Mouse (Mus musculus): ENCODE measurements around the gene Pafah1b2. TPM values are rescaled to one million over a fixed set of nuclear protein-coding genes. Genes with fewer than 3 reads are reported as not detected.

Pafah1b2 gene
- polyA plus RNA-seq, 1 experiment from 2014 or later = 314 TPM

DNA sequence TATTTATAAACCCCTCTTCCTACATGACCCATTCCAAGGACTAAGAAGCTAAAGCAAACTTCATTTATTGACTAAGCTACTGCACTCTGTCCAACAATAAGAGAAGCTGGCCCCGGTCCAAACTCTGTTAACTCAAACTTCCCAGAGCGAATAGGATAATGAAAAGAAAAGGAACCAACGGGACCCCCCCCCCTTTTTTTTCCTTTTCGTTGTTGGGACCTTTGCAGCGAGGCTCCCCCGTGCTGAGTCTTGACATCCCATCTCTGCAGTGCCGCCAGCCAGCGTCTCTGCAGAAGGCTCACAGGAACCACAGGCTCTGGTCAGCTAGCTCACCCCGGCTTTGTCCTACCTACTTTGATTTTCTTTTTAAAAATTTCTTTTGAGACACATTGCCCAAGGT is 3.3 kb upstream of the Pafah1b2 start:
- ATAC-seq = no peak
- H3K4me2 ChIP-seq (ENCODE audit: low read length) = peak overlapping the region; percentile 80
- no peak overlapping the region; the same call in 1 of the 2 replicates for H3K9ac ChIP-seq (ENCODE audit: low read length)
- no peaks in the 10 kb centered on the region for H3K9me3 ChIP-seq (replicated peaks; ENCODE audit: control insufficient read depth, low read length)
- H3K27ac ChIP-seq (ENCODE audit: low read depth, low read length) = no peak overlapping the region
- no peaks in the 10 kb centered on the region; the same call in 1 of the 2 replicates for H3K36me3 ChIP-seq (ENCODE audit: control insufficient read depth, insufficient read depth, low read length)
- DNase-seq (ENCODE audit: low spot score) = peak; percentile 72
- peaks cover 33% of the 10 kb centered on the region for H3K4me1 ChIP-seq (ENCODE audit: control insufficient read depth, insufficient read depth, low read length)
- no peaks in the 10 kb centered on the region for H3K27me3 ChIP-seq (replicated peaks; ENCODE audit: control insufficient read depth, insufficient read depth, low read length)
- WGBS = 3% methylated on average over 9 of the region's 9 CpGs
- H3K4me3 ChIP-seq (ENCODE audit: low read depth, low read length) = no peak overlapping the region

GRCm38 (mm10) chr9:46015081-46015551 is 2.6 kb upstream of the Pafah1b2 start:
- H3K4me3 ChIP-seq (ENCODE audit: low read depth, low read length) = no peak overlapping the region
- 20% methylated on average over 8 of the region's 8 CpGs for WGBS
- no peaks in the 10 kb centered on the region; the same call in 1 of the 2 replicates for H3K36me3 ChIP-seq (ENCODE audit: control insufficient read depth, insufficient read depth, low read length)
- 0 out of 2 replicates have a peak overlapping the region, but pooled peaks have one; percentile 23 for H3K27ac ChIP-seq (ENCODE audit: low read depth, low read length)
- H3K9ac ChIP-seq (ENCODE audit: low read length) = peak overlapping the region; percentile 29; the same call in 1 of the 2 replicates
- peaks cover 33% of the 10 kb centered on the region for H3K4me1 ChIP-seq (ENCODE audit: control insufficient read depth, insufficient read depth, low read length)
- no peaks in the 10 kb centered on the region for H3K27me3 ChIP-seq (replicated peaks; ENCODE audit: control insufficient read depth, insufficient read depth, low read length)
- H3K4me2 ChIP-seq (ENCODE audit: low read length) = peak overlapping the region; percentile 80
- DNase-seq (ENCODE audit: low spot score) (peak; percentile 54), ATAC-seq (no peak)
- H3K9me3 ChIP-seq (replicated peaks; ENCODE audit: control insufficient read depth, low read length) = no peaks in the 10 kb centered on the region

DNA sequence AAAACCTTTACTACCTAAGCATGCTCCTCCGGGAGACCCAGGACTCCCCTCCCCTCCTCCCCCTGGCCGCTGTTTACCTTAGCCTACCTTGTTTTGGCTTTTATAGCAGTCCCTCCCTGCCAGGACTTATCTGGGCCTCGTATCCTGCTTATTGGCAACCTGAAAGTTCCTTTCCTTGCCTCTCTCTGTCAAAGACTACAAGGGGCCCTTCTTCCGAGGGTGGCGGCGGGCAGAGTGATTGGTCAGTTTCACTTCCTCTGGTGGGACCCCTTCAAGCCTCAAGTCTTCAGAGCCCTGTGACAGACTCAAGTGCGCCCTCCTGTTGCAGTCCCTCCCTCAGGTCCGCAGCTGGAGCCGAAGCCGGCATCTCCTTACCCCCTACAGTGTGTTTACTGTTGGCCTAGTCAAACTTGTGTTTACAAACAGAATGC is 1.8 kb upstream of the Pafah1b2 start:
- peaks cover 33% of the 10 kb centered on the region for H3K4me1 ChIP-seq (ENCODE audit: control insufficient read depth, insufficient read depth, low read length)
- H3K36me3 ChIP-seq (ENCODE audit: control insufficient read depth, insufficient read depth, low read length) = no peaks in the 10 kb centered on the region; the same call in 1 of the 2 replicates
- no peak overlapping the region for H3K27ac ChIP-seq (ENCODE audit: low read depth, low read length)
- WGBS = 2% methylated on average over 10 of the region's 10 CpGs
- no peaks in the 10 kb centered on the region for H3K9me3 ChIP-seq (replicated peaks; ENCODE audit: control insufficient read depth, low read length)
- H3K4me3 ChIP-seq (ENCODE audit: low read depth, low read length) = peak overlapping the region; percentile 95
- H3K4me2 ChIP-seq (ENCODE audit: low read length) = peak overlapping the region; percentile 80
- ATAC-seq (no peak), DNase-seq (ENCODE audit: low spot score) (no peak)
- no peaks in the 10 kb centered on the region for H3K27me3 ChIP-seq (replicated peaks; ENCODE audit: control insufficient read depth, insufficient read depth, low read length)
- H3K9ac ChIP-seq (ENCODE audit: low read length) = peak overlapping the region; percentile 97

DNA sequence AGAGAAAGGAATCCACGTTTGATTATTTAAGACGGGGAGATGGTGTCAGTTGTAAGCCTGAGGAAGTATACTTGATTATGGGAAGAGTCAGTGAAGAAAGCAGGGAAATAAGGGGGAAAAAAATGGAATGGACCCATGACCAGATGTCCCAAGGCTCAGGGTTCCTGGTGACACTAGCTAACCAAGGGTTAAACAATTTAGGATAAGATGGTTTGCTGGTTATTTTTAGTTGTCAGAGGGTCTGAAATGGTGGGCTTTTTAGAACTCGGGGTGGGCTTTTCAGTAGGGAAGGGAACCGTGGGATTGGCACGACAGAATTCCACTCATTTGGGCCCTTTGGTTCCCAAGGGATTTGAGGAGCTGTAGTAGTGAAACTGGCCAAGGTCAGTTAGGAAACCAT is 1.1 kb upstream of the Pafah1b2 start:
- no peaks in the 10 kb centered on the region for H3K27me3 ChIP-seq (replicated peaks; ENCODE audit: control insufficient read depth, insufficient read depth, low read length)
- DNase-seq (ENCODE audit: low spot score) (no peak), ATAC-seq (no peak)
- 2% methylated on average over 5 of the region's 5 CpGs for WGBS
- H3K27ac ChIP-seq (ENCODE audit: low read depth, low read length) = peak overlapping the region; percentile 84; the same call in 1 of the 2 replicates
- H3K4me3 ChIP-seq (ENCODE audit: low read depth, low read length) = peak overlapping the region; percentile 95
- H3K4me1 ChIP-seq (ENCODE audit: control insufficient read depth, insufficient read depth, low read length) = peaks cover 33% of the 10 kb centered on the region
- H3K4me2 ChIP-seq (ENCODE audit: low read length) = peak overlapping the region; percentile 80
- peak overlapping the region; percentile 97 for H3K9ac ChIP-seq (ENCODE audit: low read length)
- H3K9me3 ChIP-seq (replicated peaks; ENCODE audit: control insufficient read depth, low read length) = no peaks in the 10 kb centered on the region
- H3K36me3 ChIP-seq (ENCODE audit: control insufficient read depth, insufficient read depth, low read length) = no peaks in the 10 kb centered on the region

- Histone ChIP-seq H3K27me3 (replicated peaks; ENCODE audit: control insufficient read depth, insufficient read depth, low read length) (no peaks in the 10 kb centered on the region), H3K4me1 (ENCODE audit: control insufficient read depth, insufficient read depth, low read length) (peaks cover 33% of the 10 kb centered on the region), H3K9ac (ENCODE audit: low read length) (peak overlapping the region; percentile 97), H3K27ac (ENCODE audit: low read depth, low read length) (peak overlapping the region; percentile 84), H3K9me3 (replicated peaks; ENCODE audit: control insufficient read depth, low read length) (no peaks in the 10 kb centered on the region), H3K4me3 (ENCODE audit: low read depth, low read length) (peak overlapping the region; percentile 95), H3K36me3 (ENCODE audit: control insufficient read depth, insufficient read depth, low read length) (no peaks in the 10 kb centered on the region), H3K4me2 (ENCODE audit: low read length) (peak overlapping the region; percentile 80)
- WGBS = under 1% methylated on average over 43 of the region's 46 CpGs
- DNase-seq (ENCODE audit: low spot score) (no peak), ATAC-seq (peak; percentile 66)
Measured at GRCm38 (mm10) chr9:46013009-46013586, 608 bp upstream of the Pafah1b2 start.

DNA sequence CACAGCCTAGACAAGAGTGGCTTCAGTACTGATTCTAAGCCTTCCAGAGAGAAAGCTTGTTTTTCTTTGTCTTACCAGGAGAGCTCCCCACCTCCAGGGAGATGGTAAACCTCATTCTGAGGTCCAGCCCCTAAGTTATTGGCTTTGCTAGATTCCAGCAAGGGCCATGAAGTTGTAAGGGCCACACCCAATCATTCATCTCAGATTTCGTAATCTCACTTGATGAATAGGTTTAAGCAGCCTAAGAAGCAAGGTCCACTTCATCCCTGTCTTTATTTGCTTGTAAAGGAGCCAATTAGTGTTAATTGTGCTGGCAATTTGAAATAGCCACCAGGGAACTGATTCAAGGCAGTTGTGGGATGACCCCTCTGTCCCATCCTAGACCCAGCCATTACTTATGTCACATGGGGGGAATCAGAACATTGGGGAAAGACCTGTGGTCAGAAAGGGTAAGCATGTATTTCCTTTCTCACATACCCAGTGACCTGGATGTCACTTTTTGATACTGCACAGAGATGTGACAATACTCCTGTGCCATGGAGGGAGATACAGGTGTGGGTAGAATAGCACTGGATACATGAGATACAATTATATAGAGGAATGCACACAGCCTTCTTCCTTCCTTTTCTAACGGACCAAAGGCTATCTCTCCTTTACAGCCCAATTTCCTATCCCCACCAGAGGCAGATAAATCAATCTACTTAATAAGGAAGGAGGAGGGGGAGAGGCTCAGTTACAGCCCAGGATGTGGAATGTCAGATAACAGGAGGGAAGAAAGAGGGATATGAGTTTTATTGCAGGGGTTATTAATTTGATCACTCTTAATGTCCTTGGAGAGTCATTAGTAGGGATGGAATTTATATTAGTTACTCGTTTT is 1.2 kb downstream of the Pafah1b2 start:
- 43% methylated on average over 3 of the region's 3 CpGs for WGBS
- Histone ChIP-seq H3K9ac (ENCODE audit: low read length) (no peak overlapping the region), H3K27ac (ENCODE audit: low read depth, low read length) (no peak overlapping the region), H3K9me3 (replicated peaks; ENCODE audit: control insufficient read depth, low read length) (no peaks in the 10 kb centered on the region), H3K4me2 (ENCODE audit: low read length) (peak overlapping the region; percentile 80), H3K4me3 (ENCODE audit: low read depth, low read length) (peak overlapping the region; percentile 95; the same call in 1 of the 2 replicates), H3K4me1 (ENCODE audit: control insufficient read depth, insufficient read depth, low read length) (peaks cover 29% of the 10 kb centered on the region), H3K36me3 (ENCODE audit: control insufficient read depth, insufficient read depth, low read length) (no peaks in the 10 kb centered on the region), H3K27me3 (replicated peaks; ENCODE audit: control insufficient read depth, insufficient read depth, low read length) (no peaks in the 10 kb centered on the region)
- no peak for DNase-seq (ENCODE audit: low spot score)
- no peak for ATAC-seq

DNA sequence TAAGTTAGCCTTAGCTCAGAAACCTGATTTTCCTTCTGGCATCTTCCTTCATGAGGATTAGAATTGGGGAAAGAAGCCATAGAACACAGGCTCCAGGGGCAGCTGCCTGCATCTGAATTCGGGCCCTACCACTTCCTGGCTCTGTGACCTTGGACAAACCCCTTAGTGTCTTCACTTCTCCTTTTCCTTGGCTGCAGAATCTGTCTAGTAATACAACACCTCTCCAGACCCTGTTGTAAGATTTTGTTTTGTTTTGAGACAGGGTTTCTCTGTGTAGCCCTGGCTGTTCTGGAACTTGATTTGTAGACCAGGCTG is 2.9 kb downstream of the Pafah1b2 start:
- 68% methylated on average over 1 of the region's 1 CpGs for WGBS
- DNase-seq (ENCODE audit: low spot score) = no peak

DNA sequence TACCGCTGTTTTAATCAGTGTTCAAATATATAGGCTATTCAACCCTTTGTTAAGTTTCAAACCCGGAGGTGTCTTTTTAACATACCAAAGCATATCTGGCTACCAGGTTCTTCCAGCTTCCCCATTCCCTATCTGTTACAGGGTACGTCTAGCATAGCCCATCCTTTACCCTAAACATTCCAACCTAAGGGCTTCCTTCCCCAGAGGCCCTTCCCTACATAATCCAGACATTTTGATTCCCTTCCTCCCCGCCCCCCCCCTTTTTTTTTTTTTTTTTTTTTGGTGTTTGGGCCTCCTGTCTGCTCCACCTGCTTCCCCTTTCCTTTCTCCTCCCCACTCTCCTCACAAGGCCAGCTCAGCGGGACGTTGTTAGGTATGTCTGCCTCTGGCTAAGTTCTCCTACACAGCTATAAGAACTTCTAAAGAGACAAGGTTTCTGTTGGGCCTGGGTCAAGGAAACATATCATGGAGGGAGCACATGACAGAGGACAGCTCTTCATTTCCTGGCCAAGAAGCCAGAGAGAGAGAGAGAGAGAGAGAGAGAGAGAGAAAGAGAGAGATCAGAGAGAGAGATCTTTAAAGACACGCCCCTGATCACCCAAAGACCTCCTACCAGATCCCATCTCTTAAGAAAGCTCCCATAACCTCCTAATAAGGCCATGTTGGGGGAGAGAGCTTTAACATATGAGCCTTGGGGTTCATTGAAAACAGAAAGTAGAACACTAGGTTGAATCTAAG is 3.4 kb downstream of the Pafah1b2 start:
- DNase-seq (ENCODE audit: low spot score) = no peak
- Histone ChIP-seq H3K4me3 (ENCODE audit: low read depth, low read length) (no peak overlapping the region), H3K4me2 (ENCODE audit: low read length) (no peak overlapping the region), H3K9me3 (replicated peaks; ENCODE audit: control insufficient read depth, low read length) (no peaks in the 10 kb centered on the region), H3K4me1 (ENCODE audit: control insufficient read depth, insufficient read depth, low read length) (peaks cover 9% of the 10 kb centered on the region), H3K27me3 (replicated peaks; ENCODE audit: control insufficient read depth, insufficient read depth, low read length) (no peaks in the 10 kb centered on the region), H3K36me3 (ENCODE audit: control insufficient read depth, insufficient read depth, low read length) (no peaks in the 10 kb centered on the region), H3K9ac (ENCODE audit: low read length) (no peak overlapping the region), H3K27ac (ENCODE audit: low read depth, low read length) (no peak overlapping the region)
- WGBS = 74% methylated on average over 6 of the region's 7 CpGs
- ATAC-seq = no peak

More for the DNA sequence above, 2.9 kb downstream of the Pafah1b2 start:
- no peak overlapping the region for H3K27ac ChIP-seq (ENCODE audit: low read depth, low read length)
- H3K4me1 ChIP-seq (ENCODE audit: control insufficient read depth, insufficient read depth, low read length) = peaks cover 13% of the 10 kb centered on the region
- no peak overlapping the region for H3K4me2 ChIP-seq (ENCODE audit: low read length)
- H3K9ac ChIP-seq (ENCODE audit: low read length) = no peak overlapping the region
- no peak for ATAC-seq
- no peaks in the 10 kb centered on the region for H3K27me3 ChIP-seq (replicated peaks; ENCODE audit: control insufficient read depth, insufficient read depth, low read length)
- H3K36me3 ChIP-seq (ENCODE audit: control insufficient read depth, insufficient read depth, low read length) = no peaks in the 10 kb centered on the region
- no peaks in the 10 kb centered on the region for H3K9me3 ChIP-seq (replicated peaks; ENCODE audit: control insufficient read depth, low read length)
- H3K4me3 ChIP-seq (ENCODE audit: low read depth, low read length) = no peak overlapping the region

Data from forebrain, embryonic 14.5 days (tissue).